Mouse (Mus musculus) CH12.LX (cell line): ENCODE results near the gene Gm3373. TPM values are rescaled to one million over a fixed set of nuclear protein-coding genes. Genes with fewer than 3 reads are reported as not detected.
"Not testable (repeated sequence)": the region's sequence is repeated elsewhere in the genome, so short reads cannot be mapped to it uniquely, and the experiment has no call there.

ENCODE experiments used
- DNase-seq: peaks from one replicate; pipeline ENCODE4 v3.0.0-alpha.2; 2013; ENCODE audit errors: extremely low read depth
- H3K27ac ChIP-seq: 2 replicates; pipeline ENCODE4 v1.5.1; 2012; ENCODE audit warnings: low read depth, mild to moderate bottlenecking, control low read depth, moderate library complexity; ENCODE audit not compliant: insufficient read depth
- H3K27me3 ChIP-seq: replicated peaks from 2 replicates; pipeline ENCODE3; 2012; ENCODE audit warnings: inconsistent platforms
- H3K36me3 ChIP-seq, 2 experiments: replicated peaks in 1 of 2; 2 replicates each; pipeline versions ENCODE3 to v1.6.1; 2012; ENCODE audit warnings: inconsistent platforms in 1 of 2, low read length in 1 of 2, mild to moderate bottlenecking in 1 of 2, mixed read lengths in 1 of 2, moderate library complexity in 1 of 2; ENCODE audit not compliant: control insufficient read depth in 1 of 2, insufficient read depth in 1 of 2
- H3K4me1 ChIP-seq, 2 experiments: 2 replicates each; pipeline ENCODE4 v1.6.1; 2012; ENCODE audit warnings: inconsistent platforms in 1 of 2, moderate library complexity in 1 of 2; ENCODE audit not compliant: insufficient read depth in 2 of 2, control insufficient read depth in 1 of 2
- H3K4me2 ChIP-seq: 2 replicates; pipeline ENCODE4 v1.6.1; 2012; ENCODE audit warnings: low read depth, mild to moderate bottlenecking, control low read depth; ENCODE audit not compliant: poor library complexity, insufficient read depth, severe bottlenecking
- H3K4me3 ChIP-seq, 3 experiments: fragments of 150-350 bp in 1 of 3; sonication (generic) in 1 of 3; replicated peaks in 1 of 3; 2 replicates each; pipeline versions ENCODE3 to v1.5.1; 2011 to 2012; ENCODE audit warnings: low read depth in 2 of 3, low read length in 2 of 3, mild to moderate bottlenecking in 2 of 3, moderate library complexity in 2 of 3, control low read depth in 1 of 3, improper control_type of control experiment in 1 of 3, inconsistent platforms in 1 of 3, mixed read lengths in 1 of 3; ENCODE audit not compliant: poor library complexity in 1 of 3
- H3K79me2 ChIP-seq: replicated peaks from 2 replicates; pipeline ENCODE4 v1.6.1; 2012; ENCODE audit warnings: mild to moderate bottlenecking, moderate library complexity; ENCODE audit not compliant: control insufficient read depth, poor library complexity, insufficient read depth, severe bottlenecking; ENCODE audit errors: extremely low read depth
- H3K9ac ChIP-seq: 2 replicates; pipeline ENCODE4 v1.6.1; 2012; ENCODE audit warnings: low read depth, mild to moderate bottlenecking, control low read depth, moderate library complexity; ENCODE audit not compliant: insufficient read depth
- H3K9me3 ChIP-seq: replicated peaks from 2 replicates; pipeline ENCODE3; 2012; ENCODE audit warnings: low read length, inconsistent platforms, mixed read lengths
- dilution Hi-C: fragments of 300-500 bp; cut with MboI; formaldehyde crosslinking; loops from 2 replicates; pipeline ENCODE4 v1.14.3; 2020; ENCODE audit warnings: low sequenced_read_pairs; ENCODE audit not compliant: extremely low pct_unique_long_range_greater_than_20kb, extremely low pct_ligation_motif_present
- in situ Hi-C: fragments of 300-500 bp; cut with MboI; formaldehyde crosslinking; loops from 3 replicates; pipeline ENCODE4 v1.14.3; 2019; ENCODE audit warnings: low sequenced_read_pairs, low pct_ligation_motif_present, low pct_unique_long_range_greater_than_20kb, mixed read lengths
- polyA plus RNA-seq: library from polyadenylated mRNA; unstranded; fragments of >175 nt; gene quantifications from 2 replicates; pipeline ENCODE4 v1.2.1, GENCODE M21; 2012; ENCODE audit warnings: low read depth; ENCODE audit not compliant: insufficient read length
- total RNA-seq, 2 experiments: library from RNA; depleted of rRNA; stranded (reverse); fragments of 300-350 nt in 1 of 2; fragments of >200 nt in 1 of 2; gene quantifications; 2 replicates each; pipeline ENCODE4 v1.2.3; 2012 to 2014

The Gm3373 gene
- total RNA-seq (2012; rRNA removed) (not detected in 2 replicates), total RNA-seq (2014; rRNA removed) (not detected in 2 replicates), polyA plus RNA-seq (not detected in 2 replicates)

DNA sequence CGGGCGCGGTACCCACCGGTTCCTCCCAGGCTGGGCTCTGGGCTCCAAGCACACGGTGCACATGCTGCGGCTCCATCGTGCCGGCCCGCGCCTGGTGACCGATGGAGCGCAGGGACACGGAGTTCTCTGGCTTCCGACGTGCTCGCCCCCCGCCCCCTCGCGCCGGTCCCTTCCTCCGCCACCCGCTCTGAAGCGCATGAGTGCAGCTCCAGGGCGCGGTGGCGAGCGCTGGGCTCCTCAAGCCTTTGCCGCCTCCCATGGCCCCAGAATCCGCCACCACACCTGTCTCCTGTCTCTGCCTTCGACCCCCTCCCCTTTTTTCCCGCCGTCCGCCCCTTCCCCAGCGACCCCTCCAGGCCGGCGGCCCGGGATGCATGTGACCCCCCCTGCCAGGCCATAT, at the start of gene Gm3373:
Gene Gm3373, minus strand, starts transcription at position 101 of the 400 bp plus-strand sequence.
- H3K36me3 ChIP-seq, H3K4me1 ChIP-seq, in situ Hi-C loops, H3K4me2 ChIP-seq, H3K27me3 ChIP-seq, H3K9ac ChIP-seq, H3K4me3 ChIP-seq, H3K79me2 ChIP-seq, DNase-seq, dilution Hi-C loops, H3K27ac ChIP-seq, H3K9me3 ChIP-seq: not testable (repeated sequence)

DNA sequence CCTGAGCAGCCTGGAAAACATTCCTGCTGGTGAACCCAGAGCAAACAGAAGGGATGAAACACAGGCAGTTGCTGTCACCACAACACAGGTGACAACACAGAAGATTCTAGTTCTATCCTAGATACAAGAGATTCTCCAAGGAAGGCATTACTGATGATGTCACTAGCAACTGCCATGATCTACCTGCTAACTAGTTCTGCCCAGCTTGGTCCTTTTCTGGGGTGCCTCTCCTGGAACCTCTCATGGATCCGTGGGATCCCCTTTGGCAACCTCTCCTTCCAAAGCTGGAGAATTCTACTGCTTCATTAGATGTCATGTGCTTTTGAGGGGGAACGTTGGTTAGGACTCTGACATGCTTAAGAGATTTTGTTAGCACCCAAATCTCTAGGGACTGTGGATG, 54.0 kb downstream of the Gm3373 start, which contains the start of gene Gm9603:
Gene Gm9603, minus strand, starts transcription at position 101 of the 400 bp plus-strand sequence.
- H3K4me2 ChIP-seq, in situ Hi-C loops, H3K36me3 ChIP-seq, H3K9ac ChIP-seq, H3K79me2 ChIP-seq, H3K4me3 ChIP-seq, DNase-seq, dilution Hi-C loops, H3K27ac ChIP-seq, H3K9me3 ChIP-seq, H3K27me3 ChIP-seq, H3K4me1 ChIP-seq: not testable (repeated sequence)

Other genes with a start within 250 kb of the Gm3373 start
- gene Gm3488, start 239.9 kb downstream of the Gm3373 start, total RNA-seq (2012; rRNA removed), result not detected in 2 replicates
- not detected in 2 replicates for gene Gm3488, start 239.9 kb downstream of the Gm3373 start, total RNA-seq (2014; rRNA removed)
- not detected in 2 replicates for gene Gm3488, start 239.9 kb downstream of the Gm3373 start, polyA plus RNA-seq
- not detected in 2 replicates for gene Gm3532, start 203.1 kb downstream of the Gm3373 start, total RNA-seq (2012; rRNA removed)
- gene Gm3532, start 203.1 kb downstream of the Gm3373 start, total RNA-seq (2014; rRNA removed), result not detected in 2 replicates
- gene Gm3532, start 203.1 kb downstream of the Gm3373 start, polyA plus RNA-seq, result not detected in 2 replicates
- not detected in 2 replicates for gene Gm8265, start 108.5 kb downstream of the Gm3373 start, total RNA-seq (2012; rRNA removed)
- gene Gm8265, start 108.5 kb downstream of the Gm3373 start, total RNA-seq (2014; rRNA removed), result not detected in 2 replicates
- gene Gm8265, start 108.5 kb downstream of the Gm3373 start, polyA plus RNA-seq, result not detected in 2 replicates
- gene Gm9603, start 54.1 kb downstream of the Gm3373 start, total RNA-seq (2012; rRNA removed), result not detected in 2 replicates
- gene Gm9603, start 54.1 kb downstream of the Gm3373 start, total RNA-seq (2014; rRNA removed), result not detected in 2 replicates
- gene Gm9603, start 54.1 kb downstream of the Gm3373 start, polyA plus RNA-seq, result not detected in 2 replicates
- gene Gm3383, start 66.4 kb upstream of the Gm3373 start, total RNA-seq (2012; rRNA removed), result not detected in 2 replicates
- gene Gm3383, start 66.4 kb upstream of the Gm3373 start, total RNA-seq (2014; rRNA removed), result not detected in 2 replicates
- not detected in 2 replicates for gene Gm3383, start 66.4 kb upstream of the Gm3373 start, polyA plus RNA-seq
- gene Gm3424, start 88.8 kb upstream of the Gm3373 start, total RNA-seq (2012; rRNA removed), result not detected in 2 replicates
- gene Gm3424, start 88.8 kb upstream of the Gm3373 start, total RNA-seq (2014; rRNA removed), result not detected in 2 replicates
- gene Gm3424, start 88.8 kb upstream of the Gm3373 start, polyA plus RNA-seq, result not detected in 2 replicates
- gene Gm8237, start 138.8 kb upstream of the Gm3373 start, total RNA-seq (2012; rRNA removed), result not detected in 2 replicates
- gene Gm8237, start 138.8 kb upstream of the Gm3373 start, total RNA-seq (2014; rRNA removed), result not detected in 2 replicates
- not detected in 2 replicates for gene Gm8237, start 138.8 kb upstream of the Gm3373 start, polyA plus RNA-seq
- not detected in 2 replicates for gene Gm3248, start 220.2 kb upstream of the Gm3373 start, total RNA-seq (2012; rRNA removed)
- gene Gm3248, start 220.2 kb upstream of the Gm3373 start, total RNA-seq (2014; rRNA removed), result not detected in 2 replicates
- not detected in 2 replicates for gene Gm3248, start 220.2 kb upstream of the Gm3373 start, polyA plus RNA-seq
- gene Gm3453, start 237.6 kb upstream of the Gm3373 start, total RNA-seq (2012; rRNA removed), result not detected in 2 replicates
- gene Gm3453, start 237.6 kb upstream of the Gm3373 start, total RNA-seq (2014; rRNA removed), result not detected in 2 replicates
- not detected in 2 replicates for gene Gm3453, start 237.6 kb upstream of the Gm3373 start, polyA plus RNA-seq